Mouse (Mus musculus): ENCODE results near the gene Dio1. TPM values are rescaled to one million over a fixed set of nuclear protein-coding genes. Genes with fewer than 3 reads are reported as not detected.

The Dio1 gene
- total RNA-seq, 2 experiments from 2014 or later = not detected

DNA sequence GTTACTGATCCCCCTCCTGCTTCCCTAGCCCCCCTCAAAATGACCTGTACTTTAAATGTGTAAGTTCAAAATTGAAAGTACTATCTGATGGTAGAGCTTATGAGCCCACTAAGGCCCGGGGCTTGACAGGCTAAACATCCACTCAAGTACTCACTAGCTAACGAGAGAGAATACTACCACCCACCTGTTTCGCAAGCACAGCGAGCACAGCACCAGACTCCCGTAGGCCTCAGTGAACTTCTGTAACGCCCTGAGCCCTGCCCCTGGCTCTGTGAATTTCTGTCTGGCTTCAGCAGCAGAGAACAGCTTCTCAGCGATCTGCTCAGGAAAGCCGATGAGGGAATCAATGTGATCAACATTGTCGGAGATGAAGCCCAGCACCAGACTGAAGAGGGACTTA is 59.9 kb downstream of the Dio1 start:
- DNase-seq (ENCODE audit: low spot score) = no peak

DNA sequence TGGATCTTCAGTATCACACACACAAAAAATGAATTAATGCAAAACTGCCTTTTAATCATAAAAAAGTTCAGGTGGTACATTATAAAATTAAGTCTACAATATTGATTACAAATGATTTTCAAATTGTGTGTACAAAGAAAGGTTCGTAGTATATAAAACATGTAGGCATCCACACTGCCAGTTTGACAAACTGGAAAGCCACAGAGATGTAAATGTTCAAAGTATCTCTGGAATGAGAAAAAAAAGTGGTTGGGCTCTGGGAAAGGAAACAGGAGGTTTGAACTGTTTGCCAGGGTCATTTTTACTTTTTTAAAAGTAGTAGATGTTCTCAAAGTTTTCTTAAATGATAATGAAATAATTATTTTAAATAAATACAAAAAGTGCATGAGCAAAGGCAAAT is 60.9 kb downstream of the Dio1 start:
- no peak for DNase-seq (ENCODE audit: low spot score)

DNA sequence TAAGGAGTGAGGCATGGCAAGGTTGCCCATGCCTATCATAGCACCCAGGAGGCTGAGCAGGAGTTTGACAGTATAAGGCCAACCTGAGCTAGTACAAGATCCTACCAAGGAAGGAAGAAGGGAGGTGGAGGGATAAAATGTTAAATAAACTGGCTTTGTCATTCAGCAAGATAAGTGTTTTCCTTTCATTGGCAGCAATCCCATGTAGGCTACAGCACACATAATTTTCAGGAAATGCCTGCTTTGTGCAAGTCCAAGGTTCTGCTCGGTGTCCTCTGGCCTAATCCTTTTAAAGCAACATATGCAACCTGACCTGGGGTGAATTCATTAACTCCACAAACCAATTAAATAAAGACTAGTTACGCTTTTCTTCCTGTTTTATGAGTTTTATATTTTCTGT is 61.6 kb downstream of the Dio1 start:
- DNase-seq (ENCODE audit: low spot score) = no peak

DNA sequence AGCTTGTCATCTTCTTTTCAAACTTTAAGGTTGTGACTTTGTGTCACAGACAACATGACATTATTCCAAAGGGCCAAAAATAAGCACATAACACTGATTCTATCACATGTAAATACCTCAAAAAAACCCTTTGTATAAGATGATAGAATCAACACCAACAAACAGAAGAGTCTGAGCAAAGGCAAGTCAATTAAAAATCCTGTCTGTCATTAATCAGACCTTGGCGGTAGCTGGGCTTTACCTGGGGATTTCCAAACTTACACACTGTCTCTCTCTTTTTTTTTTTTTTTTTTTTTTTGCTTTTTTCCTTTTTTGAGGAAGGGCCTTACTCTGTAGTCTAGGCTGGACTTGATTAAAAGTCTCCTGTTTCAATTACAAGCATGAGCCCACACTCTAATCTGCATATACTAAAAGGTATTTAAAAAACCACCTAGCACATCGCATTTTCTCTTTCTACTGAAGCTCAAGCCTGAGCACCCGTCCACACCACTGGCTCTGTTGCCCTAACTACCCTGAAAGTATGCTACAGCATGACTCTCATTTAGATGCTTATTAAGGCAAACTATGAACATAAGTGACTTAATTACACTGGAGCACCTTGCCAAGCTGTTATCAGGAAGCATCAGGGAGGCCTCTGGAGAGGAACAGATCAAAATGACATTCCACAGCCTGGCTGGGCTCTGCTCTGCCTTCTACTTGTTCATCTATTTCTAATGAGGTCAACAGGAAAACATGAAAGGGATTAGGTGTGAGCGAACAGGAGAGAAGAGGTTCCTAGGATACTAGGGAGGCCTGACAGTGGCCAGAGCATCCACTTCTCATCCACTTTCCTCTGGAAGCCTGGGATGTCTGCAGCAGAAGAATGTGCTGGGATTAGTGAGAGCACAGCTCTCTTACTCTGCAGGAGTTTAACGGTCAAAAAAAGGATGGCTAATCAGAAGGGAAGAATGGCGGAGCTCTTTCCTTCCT is 63.3 kb downstream of the Dio1 start:
- DNase-seq (ENCODE audit: low spot score) = no peak

Other genes starting within 250 kb of the Dio1 start
- gene Mrpl37, start 240.3 kb downstream of the Dio1 start, total RNA-seq (2021) = 10 to 100 TPM; 79.4 to 83.1 TPM
- 10 to 100 TPM; 15.0 to 18.4 TPM for gene Cyb5rl, start 240.2 kb downstream of the Dio1 start, total RNA-seq (2021)
- not detected for gene Cdcp2, start 210.3 kb downstream of the Dio1 start, total RNA-seq (2021)
- 10 to 100 TPM; 74.4 to 89.6 TPM for gene Tmem59, start 128.8 kb downstream of the Dio1 start, total RNA-seq (2021)
- gene Tceanc2, start 128.1 kb downstream of the Dio1 start, total RNA-seq (2021) = 10 to 100 TPM; 10.9 to 13.0 TPM
- gene Ldlrad1, start 98.0 kb downstream of the Dio1 start, total RNA-seq (2021) = not detected
- gene Lrrc42, start 53.6 kb downstream of the Dio1 start, total RNA-seq (2021) = 1 to 10 TPM; 7.9 to 9.5 TPM
- gene Hspb11, start 53.6 kb downstream of the Dio1 start, total RNA-seq (2021) = 1 to 10 TPM; 9.2 to 9.7 TPM
- 1 to 10 TPM; 8.2 to 9.0 TPM for gene Yipf1, start 7.2 kb upstream of the Dio1 start, total RNA-seq (2021)
- gene Ndc1, start 60.6 kb upstream of the Dio1 start, total RNA-seq (2021) = 1 to 10 TPM; 5.7 to 6.8 TPM
- gene Glis1, start 127.4 kb upstream of the Dio1 start, total RNA-seq (2021) = under 1 TPM; 0.38 to 0.53 TPM

Data from gastrocnemius, adult 18-20 months (tissue).